In the genomic region with DNA sequence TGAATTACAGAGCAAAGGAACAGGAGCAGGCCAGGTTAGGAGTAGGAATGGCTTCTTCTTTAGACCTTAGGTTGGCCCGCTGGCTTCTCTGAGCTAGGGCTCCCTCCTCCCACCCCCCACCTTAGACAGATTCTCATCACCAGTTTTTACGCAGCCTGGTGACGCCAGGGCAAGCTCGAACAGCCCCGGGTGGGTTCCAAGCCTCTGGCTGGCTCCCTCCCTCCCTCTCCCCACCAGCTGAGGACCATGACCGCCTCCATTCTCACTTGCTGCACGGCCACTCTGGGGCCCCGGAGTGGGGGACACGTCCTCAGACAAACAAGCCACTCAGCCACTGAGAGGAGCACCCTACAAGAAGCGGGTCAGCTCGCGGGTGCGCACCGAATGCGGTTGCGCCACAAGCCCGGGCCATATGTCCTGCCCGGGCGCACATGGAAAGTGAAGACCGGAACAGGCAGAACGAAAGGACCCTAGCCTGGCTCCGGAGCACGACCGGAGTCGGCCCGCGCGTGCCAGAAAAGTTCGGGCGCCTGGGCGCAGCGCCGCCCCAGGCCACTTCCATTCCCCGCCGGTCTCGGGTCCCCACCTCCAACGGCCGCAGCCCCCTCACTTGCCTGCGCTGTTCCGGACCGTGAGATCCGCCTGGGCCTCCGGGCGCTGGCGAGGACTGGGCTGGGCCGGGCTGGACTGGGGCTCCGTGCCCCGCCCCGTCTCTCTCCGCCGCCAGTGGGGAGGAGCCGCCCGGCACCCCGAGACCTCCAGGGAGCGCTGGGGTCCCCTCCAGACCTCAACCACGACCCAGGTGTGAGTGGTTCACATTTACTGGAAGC, we compare ENCODE assay signal across 8 mouse cellular contexts. TPM values are rescaled to one million over a fixed set of nuclear protein-coding genes. Genes with fewer than 3 reads are reported as not detected.
DNase-seq lines count a peak whose midpoint lies in the region; ATAC-seq and TF ChIP-seq lines count a peak whose summit lies in the region.

No protein-coding gene starts in this region.

- peak overlapping the region; percentile 87 for H3K4me2 ChIP-seq in intestine, postnatal 0 days (replicated peaks; ENCODE audit: low read depth)
- H3K4me2 ChIP-seq in liver, embryonic 11.5 days: peak overlapping the region; percentile 82
- H3K4me2 ChIP-seq in midbrain, postnatal 0 days (ENCODE audit: low read depth, low read length, poor library complexity, severe bottlenecking): peak overlapping the region; percentile 56

- TF ChIP-seq CTCF in intestine, postnatal 0 days (IDR thresholded peaks at IDR 0.05; ENCODE audit: low read depth): peak; percentile 50
- no peak; the same call in 1 of the 2 replicates for TF ChIP-seq CTCF in midbrain, postnatal 0 days (IDR thresholded peaks at IDR 0.05)

- peak; percentile 63 for DNase-seq in 3T3-L1 (ENCODE audit: low read depth, low spot score)
- peak; percentile 92 for DNase-seq in adrenal gland, adult 2 months
- DNase-seq in embryo, embryonic 11.5 days (ENCODE audit: low read depth, low spot score): peak; percentile 30
- DNase-seq in heart, adult 18-20 months: peak; percentile 90 to 92
- peak; percentile 82 for DNase-seq in liver, embryonic 11.5 days (ENCODE audit: low spot score)
- DNase-seq in midbrain, postnatal 0 days (ENCODE audit: low spot score): peak; percentile 36
- DNase-seq in splenic B cell, adult 2 months (ENCODE audit: low read depth, low spot score): peak; percentile 34

- H3K9me3 ChIP-seq in intestine, postnatal 0 days (ENCODE audit: control insufficient read depth): no peaks in the 10 kb centered on the region
- no peaks in the 10 kb centered on the region for H3K9me3 ChIP-seq in liver, embryonic 11.5 days (ENCODE audit: control insufficient read depth, low read length)
- H3K9me3 ChIP-seq in midbrain, postnatal 0 days (ENCODE audit: low read length): no peaks in the 10 kb centered on the region

- peaks cover 28% of the 10 kb centered on the region for H3K4me1 ChIP-seq in intestine, postnatal 0 days (replicated peaks; ENCODE audit: control insufficient read depth, insufficient read depth, low read length)
- H3K4me1 ChIP-seq in liver, embryonic 11.5 days (replicated peaks; ENCODE audit: control insufficient read depth, insufficient read depth, low read length): peaks cover 34% of the 10 kb centered on the region
- H3K4me1 ChIP-seq in midbrain, postnatal 0 days (ENCODE audit: insufficient read depth, low read length): 0 out of 2 replicates have a peak, but pooled peaks cover 3% of the 10 kb centered on the region

- H3K4me3 ChIP-seq in intestine, postnatal 0 days (ENCODE audit: low read depth, low read length): peak overlapping the region; percentile 66
- H3K4me3 ChIP-seq in liver, embryonic 11.5 days (ENCODE audit: low read depth, low read length): peak overlapping the region; percentile 82
- peak overlapping the region; percentile 41 for H3K4me3 ChIP-seq in midbrain, postnatal 0 days (ENCODE audit: low read depth, low read length)

- H3K27ac ChIP-seq in intestine, postnatal 0 days (ENCODE audit: low read depth, low read length): peak overlapping the region; percentile 94
- H3K27ac ChIP-seq in liver, embryonic 11.5 days (ENCODE audit: low read depth, low read length): peak overlapping the region; percentile 62
- H3K27ac ChIP-seq in midbrain, postnatal 0 days (ENCODE audit: low read depth, low read length): peak overlapping the region; percentile 39; the same call in 1 of the 2 replicates

- WGBS in intestine, postnatal 0 days: 1% methylated on average over 54 of the region's 56 CpGs
- under 1% methylated on average over 56 of the region's 56 CpGs for WGBS in liver, embryonic 11.5 days
- WGBS in midbrain, postnatal 0 days: 4% methylated on average over 38 of the region's 56 CpGs

- H3K36me3 ChIP-seq in intestine, postnatal 0 days (ENCODE audit: control insufficient read depth, insufficient read depth): no peaks in the 10 kb centered on the region
- no peaks in the 10 kb centered on the region for H3K36me3 ChIP-seq in liver, embryonic 11.5 days (ENCODE audit: control insufficient read depth, insufficient read depth, low read length)
- 0 out of 2 replicates have a peak, but pooled peaks cover 3% of the 10 kb centered on the region for H3K36me3 ChIP-seq in midbrain, postnatal 0 days (ENCODE audit: insufficient read depth, low read length)
- H3K36me3 ChIP-seq in splenic B cell, adult 2 months (ENCODE audit: control insufficient read depth, insufficient read depth, low read length, poor library complexity, severe bottlenecking): no peaks in the 10 kb centered on the region

- H3K27me3 ChIP-seq in intestine, postnatal 0 days (replicated peaks; ENCODE audit: control insufficient read depth, insufficient read depth, low read length): no peaks in the 10 kb centered on the region
- H3K27me3 ChIP-seq in liver, embryonic 11.5 days (replicated peaks; ENCODE audit: control insufficient read depth, insufficient read depth, low read length): no peaks in the 10 kb centered on the region
- H3K27me3 ChIP-seq in midbrain, postnatal 0 days (ENCODE audit: insufficient read depth, low read length): peaks cover 9% of the 10 kb centered on the region
- H3K27me3 ChIP-seq in splenic B cell, adult 2 months (ENCODE audit: control insufficient read depth, insufficient read depth, low read length, poor library complexity, severe bottlenecking): peaks cover 1% of the 10 kb centered on the region; the same call in 1 of the 2 replicates

- H3K9ac ChIP-seq in intestine, postnatal 0 days (ENCODE audit: low read depth, low read length): peak overlapping the region; percentile 87
- peak overlapping the region; percentile 79 for H3K9ac ChIP-seq in liver, embryonic 11.5 days (ENCODE audit: low read depth, low read length)
- H3K9ac ChIP-seq in midbrain, postnatal 0 days (replicated peaks; ENCODE audit: low read length, poor library complexity, severe bottlenecking): peak overlapping the region; percentile 51

- peak; percentile 71 for ATAC-seq in intestine, postnatal 0 days
- peak; percentile 87 for ATAC-seq in liver, embryonic 11.5 days (replicated peaks; ENCODE audit: low FRiP score)
- ATAC-seq in midbrain, postnatal 0 days (ENCODE audit: low FRiP score): peak; percentile 85

RNA-seq across cellular contexts. Expression of gene Tmbim1, which starts 1.7 kb away (rescaled TPM):
- total RNA-seq in adrenal gland, adult 2 months (2021): 100 to 1,000 TPM in 1 of 2 experiments, 10 to 100 TPM in 1; 98.3 to 115 TPM
- 834 and 852 TPM in 2 replicates for polyA plus RNA-seq in adrenal gland, adult 2 months (2012; rRNA removed)
- 10 to 100 TPM; 40.2 to 46.3 TPM for total RNA-seq in heart, adult 18-20 months (2021)
- polyA plus RNA-seq in intestine, postnatal 0 days (2015; fragmentation: Nextera tagmentation; extraction: Ambion mirVana): 47.4 and 49.1 TPM in 2 replicates
- polyA plus RNA-seq in liver, embryonic 11.5 days (2014; fragmentation: Nextera tagmentation; extraction: Ambion mirVana): 21.7 and 22.9 TPM in 2 replicates
- 9.8 and 20.7 TPM in 2 replicates for total RNA-seq in midbrain, postnatal 0 days (2014; rRNA removed)
- 9.8 and 10.5 TPM in 2 replicates for polyA plus RNA-seq in midbrain, postnatal 0 days (2015; fragmentation: Nextera tagmentation; extraction: Ambion mirVana)

RNA-seq across cellular contexts. Expression of gene Pnkd, which starts 19.0 kb away (rescaled TPM):
- 10 to 100 TPM; 61.1 to 85.1 TPM for total RNA-seq in adrenal gland, adult 2 months (2021)
- polyA plus RNA-seq in adrenal gland, adult 2 months (2012; rRNA removed): 92.9 and 106 TPM in 2 replicates
- 100 to 1,000 TPM; 138 to 151 TPM for total RNA-seq in heart, adult 18-20 months (2021)
- 103 and 107 TPM in 2 replicates for polyA plus RNA-seq in intestine, postnatal 0 days (2015; fragmentation: Nextera tagmentation; extraction: Ambion mirVana)
- 79.7 and 84.3 TPM in 2 replicates for polyA plus RNA-seq in liver, embryonic 11.5 days (2014; fragmentation: Nextera tagmentation; extraction: Ambion mirVana)
- 101 and 116 TPM in 2 replicates for total RNA-seq in midbrain, postnatal 0 days (2014; rRNA removed)
- 135 and 140 TPM in 2 replicates for polyA plus RNA-seq in midbrain, postnatal 0 days (2015; fragmentation: Nextera tagmentation; extraction: Ambion mirVana)

RNA-seq across cellular contexts. Expression of gene Aamp, which starts 19.2 kb away (rescaled TPM):
- total RNA-seq in adrenal gland, adult 2 months (2021): 100 to 1,000 TPM; 144 to 177 TPM
- 180 and 188 TPM in 2 replicates for polyA plus RNA-seq in adrenal gland, adult 2 months (2012; rRNA removed)
- total RNA-seq in heart, adult 18-20 months (2021): 100 to 1,000 TPM in 1 of 2 experiments, 10 to 100 TPM in 1; 99.8 to 102 TPM
- polyA plus RNA-seq in intestine, postnatal 0 days (2015; fragmentation: Nextera tagmentation; extraction: Ambion mirVana): 130 and 136 TPM in 2 replicates
- 190 and 193 TPM in 2 replicates for polyA plus RNA-seq in liver, embryonic 11.5 days (2014; fragmentation: Nextera tagmentation; extraction: Ambion mirVana)
- 139 and 148 TPM in 2 replicates for total RNA-seq in midbrain, postnatal 0 days (2014; rRNA removed)
- 203 and 216 TPM in 2 replicates for polyA plus RNA-seq in midbrain, postnatal 0 days (2015; fragmentation: Nextera tagmentation; extraction: Ambion mirVana)

RNA-seq across cellular contexts. Expression of gene Gpbar1, which starts 25.4 kb away (rescaled TPM):
- total RNA-seq in adrenal gland, adult 2 months (2021): not detected
- 0.43 TPM in 1 of 2 replicates, not detected in the other for polyA plus RNA-seq in adrenal gland, adult 2 months (2012; rRNA removed)
- total RNA-seq in heart, adult 18-20 months (2021): not detected
- 0.78 and 0.93 TPM in 2 replicates for polyA plus RNA-seq in intestine, postnatal 0 days (2015; fragmentation: Nextera tagmentation; extraction: Ambion mirVana)
- polyA plus RNA-seq in liver, embryonic 11.5 days (2014; fragmentation: Nextera tagmentation; extraction: Ambion mirVana): 2.8 and 3.2 TPM in 2 replicates
- 0.52 TPM in 1 of 2 replicates, not detected in the other for total RNA-seq in midbrain, postnatal 0 days (2014; rRNA removed)
- polyA plus RNA-seq in midbrain, postnatal 0 days (2015; fragmentation: Nextera tagmentation; extraction: Ambion mirVana): 0.16 TPM in 1 of 2 replicates, not detected in the other

RNA-seq across cellular contexts. Expression of gene Catip, which starts 58.2 kb away (rescaled TPM):
- under 1 TPM; 0.29 to 0.69 TPM for total RNA-seq in adrenal gland, adult 2 months (2021)
- 0.24 and 0.51 TPM in 2 replicates for polyA plus RNA-seq in adrenal gland, adult 2 months (2012; rRNA removed)
- under 1 TPM in 1 of 2 experiments, not detected in 1; 0.44 TPM for total RNA-seq in heart, adult 18-20 months (2021)
- 0.25 and 0.33 TPM in 2 replicates for polyA plus RNA-seq in intestine, postnatal 0 days (2015; fragmentation: Nextera tagmentation; extraction: Ambion mirVana)
- 0.21 TPM in 1 of 2 replicates, not detected in the other for polyA plus RNA-seq in liver, embryonic 11.5 days (2014; fragmentation: Nextera tagmentation; extraction: Ambion mirVana)
- 2.7 and 4.0 TPM in 2 replicates for total RNA-seq in midbrain, postnatal 0 days (2014; rRNA removed)
- 1.6 and 2.4 TPM in 2 replicates for polyA plus RNA-seq in midbrain, postnatal 0 days (2015; fragmentation: Nextera tagmentation; extraction: Ambion mirVana)

Comparison
In these comparisons a context has a peak if more than half of its experiments do, and no peak if none do; other contexts are left out.
1. Peak in every context shown above with its lines: DNase-seq, ATAC-seq, H3K4me3 ChIP-seq and H3K27ac ChIP-seq.
2. DNase-seq: peak in every context shown above with its lines; median percentile 92 in adrenal gland, adult 2 months; 91 in heart, adult 18-20 months; 82 in liver, embryonic 11.5 days; 63 in 3T3-L1; 36 in midbrain, postnatal 0 days; 34 in splenic B cell, adult 2 months; 30 in embryo, embryonic 11.5 days.
3. H3K27ac ChIP-seq: peak in every context shown above with its lines; median percentile 94 in intestine, postnatal 0 days; 62 in liver, embryonic 11.5 days; 39 in midbrain, postnatal 0 days.
4. RNA of gene Tmbim1, which starts 1.7 kb away (polyA plus RNA-seq): 834 to 852 TPM in adrenal gland, adult 2 months; 47.4 to 49.1 TPM in intestine, postnatal 0 days, 21.7 to 22.9 TPM in liver, embryonic 11.5 days and 9.8 to 10.5 TPM in midbrain, postnatal 0 days; every median in the first group is over 10 times any median in the second.